Mouse (Mus musculus) heart, embryonic 14.5 days (tissue): ENCODE measurements around the gene Usp53. TPM values are rescaled to one million over a fixed set of nuclear protein-coding genes. Genes with fewer than 3 reads are reported as not detected.

Experiments used
- ATAC-seq: fragments of 200-750 bp; cut with Nextera tagmentation; 2 replicates; pipeline ENCODE4 v1.8.0; 2017; ENCODE audit warnings: low read depth, moderate TSS enrichment; ENCODE audit not compliant: insufficient number of reproducible peaks, insufficient read depth, low FRiP score
- H3K27ac ChIP-seq, 2 experiments: fragments of 200-500 bp in 1 of 2; fragments of 300-500 bp in 1 of 2; sonication (generic) in 1 of 2; replicated peaks in 1 of 2; 2 replicates each; pipeline ENCODE4 v1.5.1; 2012 to 2014; ENCODE audit warnings: low read depth in 2 of 2, low read length in 2 of 2, control low read depth in 1 of 2, mild to moderate bottlenecking in 1 of 2, mixed read lengths in 1 of 2; ENCODE audit not compliant: control insufficient read depth in 1 of 2, insufficient read depth in 1 of 2
- H3K27me3 ChIP-seq: fragments of 300-500 bp; sonication (generic); 2 replicates; pipeline ENCODE4 v1.6.1; 2014; ENCODE audit warnings: mild to moderate bottlenecking, low read length, control low read depth; ENCODE audit not compliant: control insufficient read depth, insufficient read depth
- H3K36me3 ChIP-seq: fragments of 300-500 bp; sonication (generic); 2 replicates; pipeline ENCODE4 v1.6.1; 2014; ENCODE audit warnings: mild to moderate bottlenecking, control low read depth, low read length, mixed read lengths; ENCODE audit not compliant: control insufficient read depth, insufficient read depth
- H3K4me1 ChIP-seq, 2 experiments: fragments of 200-500 bp in 1 of 2; fragments of 300-500 bp in 1 of 2; sonication (generic) in 1 of 2; 2 replicates each; pipeline ENCODE4 v1.6.1; 2012 to 2014; ENCODE audit warnings: low read length in 2 of 2, control low read depth in 1 of 2, mixed read lengths in 1 of 2; ENCODE audit not compliant: control insufficient read depth in 2 of 2, insufficient read depth in 2 of 2
- H3K4me2 ChIP-seq: fragments of 300-500 bp; sonication (generic); 2 replicates; pipeline ENCODE4 v1.6.1; 2014; ENCODE audit warnings: mild to moderate bottlenecking, low read length
- H3K4me3 ChIP-seq, 2 experiments: fragments of 200-500 bp in 1 of 2; fragments of 300-500 bp in 1 of 2; sonication (generic) in 1 of 2; 2 replicates each; pipeline ENCODE4 v1.5.1; 2012 to 2014; ENCODE audit warnings: low read length in 2 of 2, mild to moderate bottlenecking in 2 of 2, control low read depth in 1 of 2, low read depth in 1 of 2, moderate library complexity in 1 of 2; ENCODE audit not compliant: control insufficient read depth in 1 of 2, insufficient read depth in 1 of 2
- H3K9ac ChIP-seq: fragments of 300-500 bp; sonication (generic); 2 replicates; pipeline ENCODE4 v1.6.1; 2014; ENCODE audit warnings: mild to moderate bottlenecking, low read length
- H3K9me3 ChIP-seq: fragments of 300-500 bp; sonication (generic); 2 replicates; pipeline ENCODE4 v1.6.1; 2016; ENCODE audit warnings: low read length, control low read depth; ENCODE audit not compliant: control insufficient read depth
- WGBS: fragments of 180-500 bp; shearing (Covaris S2); extraction: QIAGEN DNeasy Blood & Tissue Kit; methylation state at CpG from one replicate; pipeline ENCODE4 v1.1.7; 2014; 5-methylcytosine and 5-hydroxymethylcytosine counted together
- polyA plus RNA-seq: library from polyadenylated mRNA; unstranded; fragments of >200 nt; fragmentation: Nextera tagmentation; extraction: Ambion mirVana; gene quantifications from 2 replicates; pipeline ENCODE4 v1.2.1, GENCODE M21; 2014

Gene Usp53
- 7.8 and 9.7 TPM in 2 replicates for polyA plus RNA-seq

GRCm38 (mm10) chr3:122984249-122985182 lies at the start of gene Usp53:
TSS of gene Usp53 (minus strand) at chr3:122984510.
- Histone ChIP-seq H3K4me3 (peak within 1 kb of the TSS; percentile 82 to 91), H3K9ac (peak within 1 kb of the TSS; percentile 94), H3K36me3 (no peaks in the 10 kb centered on the region), H3K27me3 (no peaks in the 10 kb centered on the region), H3K9me3 (no peaks in the 10 kb centered on the region), H3K4me1 (peaks cover 9 to 21% of the 10 kb centered on the region in 2 experiments), H3K27ac (peak within 1 kb of the TSS; percentile 95 to 97), H3K4me2 (peak within 1 kb of the TSS; percentile 71)
- under 1% methylated on average over 84 of the region's 94 CpGs for WGBS
- ATAC-seq = peak; percentile 98

- peak overlapping the region; percentile 90 to 97 for H3K27ac ChIP-seq
- peaks cover 8 to 20% of the 10 kb centered on the region in 2 experiments; a peak in 3 of 4 replicates for H3K4me1 ChIP-seq
- H3K36me3 ChIP-seq = no peaks in the 10 kb centered on the region; the same call in none of the 2 replicates
- H3K4me2 ChIP-seq = peak overlapping the region; percentile 70
- ATAC-seq = no peak
- 42% methylated on average over 8 of the region's 8 CpGs for WGBS
- peak overlapping the region; percentile 83 for H3K9ac ChIP-seq
- peak overlapping the region; percentile 45 to 61 for H3K4me3 ChIP-seq
- H3K27me3 ChIP-seq = no peaks in the 10 kb centered on the region
- H3K9me3 ChIP-seq = no peaks in the 10 kb centered on the region
Measured at GRCm38 (mm10) chr3:123033804-123034203, 49.5 kb upstream of the Usp53 start.

- Histone ChIP-seq H3K27me3 (no peaks in the 10 kb centered on the region), H3K4me1 (peaks cover 8 to 23% of the 10 kb centered on the region in 2 experiments), H3K9ac (no peak overlapping the region), H3K27ac (no peak overlapping the region), H3K4me3 (no peak overlapping the region), H3K4me2 (no peak overlapping the region), H3K9me3 (no peaks in the 10 kb centered on the region), H3K36me3 (peaks cover 36% of the 10 kb centered on the region)
- no peak for ATAC-seq
- 82% methylated on average over 3 of the region's 3 CpGs for WGBS
Measured at GRCm38 (mm10) chr3:123025634-123026033, 41.3 kb upstream of the Usp53 start.

GRCm38 (mm10) chr3:123024496-123025234 lies 40.4 kb upstream of the Usp53 start:
- ATAC-seq = no peak
- WGBS = 84% methylated on average over 9 of the region's 9 CpGs

GRCm38 (mm10) chr3:123018792-123019191 lies 34.5 kb upstream of the Usp53 start:
- H3K4me2 ChIP-seq = no peak overlapping the region
- no peak overlapping the region for H3K4me3 ChIP-seq
- H3K9me3 ChIP-seq = no peaks in the 10 kb centered on the region
- ATAC-seq = no peak
- 53% methylated on average over 2 of the region's 2 CpGs for WGBS
- H3K9ac ChIP-seq = no peak overlapping the region
- H3K27me3 ChIP-seq = no peaks in the 10 kb centered on the region
- H3K36me3 ChIP-seq = peaks cover 25% of the 10 kb centered on the region
- peaks cover 0 to 5% of the 10 kb centered on the region in 2 experiments; a peak in 2 of 4 replicates for H3K4me1 ChIP-seq
- H3K27ac ChIP-seq = peak overlapping the region in 1 of 2 experiments; percentile 35; a peak in 2 of 4 replicates

More at GRCm38 (mm10) chr3:123024496-123025234, 40.4 kb upstream of the Usp53 start:
- Histone ChIP-seq H3K9ac (no peak overlapping the region), H3K4me1 (peaks cover 6 to 22% of the 10 kb centered on the region in 2 experiments), H3K4me3 (no peak overlapping the region), H3K36me3 (peaks cover 36% of the 10 kb centered on the region), H3K4me2 (no peak overlapping the region), H3K9me3 (no peaks in the 10 kb centered on the region), H3K27me3 (no peaks in the 10 kb centered on the region), H3K27ac (no peak overlapping the region)

GRCm38 (mm10) chr3:123013476-123013875 lies 29.2 kb upstream of the Usp53 start:
- no peak for ATAC-seq

GRCm38 (mm10) chr3:123009417-123009816 lies 25.1 kb upstream of the Usp53 start:
- Histone ChIP-seq H3K9me3 (no peaks in the 10 kb centered on the region), H3K4me3 (no peak overlapping the region), H3K4me1 (no peaks in the 10 kb centered on the region; a peak in 1 of 4 replicates), H3K9ac (no peak overlapping the region), H3K27ac (0 out of 4 replicates have a peak overlapping the region, but pooled peaks of 1 of the 2 experiments have one; percentile 0), H3K4me2 (no peak overlapping the region), H3K36me3 (peaks cover 72% of the 10 kb centered on the region), H3K27me3 (no peaks in the 10 kb centered on the region)
- no peak for ATAC-seq
- WGBS = 55% methylated on average over 6 of the region's 6 CpGs

More at GRCm38 (mm10) chr3:123013476-123013875, 29.2 kb upstream of the Usp53 start:
- H3K4me1 ChIP-seq = no peaks in the 10 kb centered on the region; a peak in 1 of 4 replicates
- 87% methylated on average over 14 of the region's 14 CpGs for WGBS
- no peaks in the 10 kb centered on the region for H3K9me3 ChIP-seq
- no peak overlapping the region for H3K4me2 ChIP-seq
- no peak overlapping the region for H3K9ac ChIP-seq
- H3K27me3 ChIP-seq = no peaks in the 10 kb centered on the region
- H3K27ac ChIP-seq = no peak overlapping the region
- peaks cover 48% of the 10 kb centered on the region for H3K36me3 ChIP-seq
- no peak overlapping the region for H3K4me3 ChIP-seq
